Mouse (Mus musculus): Measurements from ENCODE around the gene Txnrd1.
A peak's percentile ranks its signal among the peaks of the same experiment; 100 is the strongest.

Txnrd1 gene

DNA sequence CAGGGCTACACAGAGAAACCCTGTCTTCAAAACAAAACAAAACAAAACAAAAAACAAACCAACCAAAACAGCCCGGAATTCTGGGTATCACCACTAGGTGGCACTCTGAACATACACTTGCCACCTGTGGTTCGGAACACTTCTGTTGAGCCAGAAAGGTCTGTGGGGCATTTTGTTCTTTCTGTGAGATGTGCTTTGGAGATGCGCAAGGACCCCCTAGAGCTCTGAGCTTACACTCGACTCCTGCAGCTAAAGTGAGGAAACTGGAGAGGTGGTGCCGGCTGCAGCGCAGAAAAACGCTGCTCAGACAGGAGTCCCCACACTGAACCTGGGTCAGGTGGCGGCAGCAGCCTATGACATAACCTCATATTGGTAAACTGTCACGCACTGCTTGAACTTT lies 75.6 kb downstream of the Txnrd1 start:
- peak in 1 of 2 experiments; percentile 46 for DNase-seq (ENCODE audit: low read depth in 1 of 2, low spot score in 2 of 2)

DNA sequence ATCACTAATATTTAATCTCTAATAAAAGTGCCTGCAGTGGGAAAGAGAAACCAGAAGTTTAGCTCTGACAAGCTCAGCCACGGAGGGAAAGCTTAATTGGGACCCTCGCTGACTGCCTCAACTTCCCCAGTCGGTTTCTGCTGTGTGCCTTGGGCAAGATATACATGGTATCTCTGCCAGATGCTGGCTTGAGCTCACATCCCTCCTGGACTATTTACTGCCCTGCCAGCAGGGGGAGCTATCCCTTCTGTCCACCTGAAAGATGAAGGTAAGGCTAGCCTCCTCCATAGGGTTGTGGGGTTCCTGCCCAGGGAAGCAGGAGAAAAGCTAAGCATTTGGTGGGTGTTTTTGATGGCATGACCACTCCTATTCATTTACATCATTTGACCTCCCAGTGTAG lies 76.4 kb downstream of the Txnrd1 start:
- DNase-seq (ENCODE audit: low read depth in 1 of 2, low spot score in 2 of 2): no peak

DNA sequence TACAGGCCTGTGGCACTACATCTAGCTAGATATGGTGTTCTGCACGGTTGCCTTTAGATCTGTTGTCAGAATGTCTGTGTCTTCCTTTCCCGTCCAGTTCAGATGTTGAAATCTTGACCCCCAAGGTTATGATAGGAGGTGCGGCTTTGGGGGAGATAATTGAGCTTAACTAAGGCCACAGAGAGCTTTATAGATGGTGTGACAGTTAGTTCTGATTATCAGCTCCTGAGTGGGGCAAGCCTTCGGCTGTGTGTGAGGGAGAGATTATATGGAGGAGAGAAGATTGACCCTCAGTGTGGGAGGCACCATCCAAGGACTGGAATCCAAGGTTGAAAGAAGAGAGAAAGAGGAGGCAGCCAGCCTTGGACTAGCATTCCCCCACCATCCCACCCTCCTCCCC lies 79.5 kb downstream of the Txnrd1 start:
- no peak for DNase-seq (ENCODE audit: low read depth in 1 of 2, low spot score in 2 of 2)

DNA sequence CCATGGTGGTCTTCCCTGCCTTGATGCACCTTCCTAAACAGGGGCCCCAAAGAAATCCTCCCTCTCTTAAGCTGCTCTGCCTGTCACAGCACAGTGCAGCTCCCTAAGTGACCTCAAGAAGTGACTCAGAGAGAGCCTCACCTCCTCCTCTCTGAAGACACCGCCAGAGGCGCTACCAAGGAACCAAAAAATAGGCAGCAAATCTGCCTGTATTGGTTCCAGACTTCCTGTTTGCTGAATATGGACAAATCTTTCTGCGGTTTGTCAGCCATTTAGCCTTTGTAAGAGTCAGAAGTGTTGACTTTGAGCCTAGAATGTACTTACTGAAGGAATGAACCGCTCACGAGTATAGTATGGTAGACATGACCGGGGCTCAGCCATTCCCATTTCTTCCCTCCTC lies 80.0 kb downstream of the Txnrd1 start:
- DNase-seq (ENCODE audit: low read depth in 1 of 2, low spot score in 2 of 2): peak in 1 of 2 experiments; percentile 26

DNA sequence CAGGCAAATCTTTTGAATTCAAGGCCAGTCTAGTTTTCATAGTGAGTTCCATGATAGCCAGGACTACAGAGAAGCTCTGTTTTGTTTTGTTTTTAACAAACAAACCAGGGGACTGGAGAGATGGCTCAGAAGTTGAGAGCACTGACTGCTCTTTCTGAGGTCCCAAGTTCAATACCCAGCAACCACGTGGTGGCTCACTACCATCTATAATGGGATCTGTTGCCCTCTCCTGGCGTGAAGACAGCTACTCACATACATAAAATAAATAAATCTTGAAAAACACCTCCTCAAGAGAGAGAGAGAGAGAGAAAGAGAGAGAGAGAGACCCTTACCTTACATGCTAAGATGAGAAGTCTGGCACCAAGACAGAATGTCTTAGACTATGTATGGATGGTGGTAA lies 84.9 kb downstream of the Txnrd1 start:
- DNase-seq (ENCODE audit: low read depth in 1 of 2, low spot score in 2 of 2): no peak

DNA sequence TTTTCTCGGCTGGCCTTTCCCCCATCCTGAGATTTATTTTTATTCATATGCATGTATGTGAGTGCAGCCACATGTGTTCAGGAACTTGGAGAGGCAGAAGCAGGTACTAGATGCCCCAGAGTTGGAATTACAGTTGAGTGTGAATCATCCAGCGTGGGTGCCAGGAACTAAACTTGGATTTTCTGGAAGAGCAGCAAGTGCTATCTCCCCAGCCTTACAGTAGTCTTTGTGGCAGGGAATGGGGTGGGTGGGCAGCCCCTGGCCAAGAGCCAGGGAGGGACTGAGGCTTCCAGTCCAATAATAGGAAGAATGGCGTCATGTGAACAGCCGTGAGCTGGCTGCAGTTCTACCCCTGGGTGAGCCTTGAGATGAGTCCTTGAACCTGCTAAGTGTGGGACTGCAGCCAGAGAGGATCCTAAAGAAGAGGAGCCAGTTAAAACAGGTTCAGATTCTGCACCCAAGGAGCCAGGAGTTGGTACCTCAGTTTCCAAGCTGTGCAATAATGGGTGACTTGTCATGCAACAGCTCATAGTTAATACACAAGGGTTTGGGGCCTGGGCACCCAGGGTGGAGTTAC lies 85.7 kb downstream of the Txnrd1 start:
- DNase-seq (ENCODE audit: low read depth in 1 of 2, low spot score in 2 of 2): no peak

DNA sequence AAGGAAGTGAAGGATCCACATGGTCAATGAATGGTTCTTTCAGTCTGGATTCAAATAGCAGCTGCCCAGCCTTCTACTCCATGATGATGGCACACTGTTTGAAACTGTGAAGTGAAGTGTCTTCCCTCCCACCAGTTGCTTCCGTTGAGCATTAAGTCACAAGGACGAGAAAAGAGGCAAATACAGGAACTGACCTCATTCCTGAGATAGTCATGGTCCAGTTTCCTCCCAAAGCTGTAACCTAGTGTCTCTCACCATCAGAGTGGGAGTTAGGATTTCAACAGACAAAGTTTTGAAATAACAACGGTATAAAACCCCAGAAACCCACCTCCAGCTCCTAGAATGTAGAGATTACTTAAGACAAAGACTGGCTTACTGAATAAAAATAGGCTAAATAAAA lies 89.8 kb downstream of the Txnrd1 start:
- DNase-seq (ENCODE audit: low read depth in 1 of 2, low spot score in 2 of 2): no peak

DNA sequence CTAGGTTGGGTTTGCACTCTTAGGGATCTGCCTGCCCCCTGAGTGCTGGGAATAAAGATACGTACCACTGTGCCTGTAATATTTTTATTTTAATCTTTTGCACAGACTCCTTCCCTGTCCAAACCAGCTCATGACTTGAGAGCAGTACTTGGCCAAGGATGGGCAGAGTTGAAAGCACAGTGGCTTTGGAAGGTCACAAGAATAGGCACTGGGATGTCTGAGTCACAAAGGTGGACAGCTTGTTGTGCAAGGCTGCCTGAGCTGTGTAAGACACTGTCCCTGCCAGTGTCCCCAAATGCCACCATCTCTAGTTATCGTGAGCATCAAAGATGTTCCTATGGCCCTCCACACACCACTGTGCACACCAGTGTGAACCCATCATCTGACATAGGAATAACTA lies 91.0 kb downstream of the Txnrd1 start:
- DNase-seq (ENCODE audit: low read depth in 1 of 2, low spot score in 2 of 2): no peak

DNA sequence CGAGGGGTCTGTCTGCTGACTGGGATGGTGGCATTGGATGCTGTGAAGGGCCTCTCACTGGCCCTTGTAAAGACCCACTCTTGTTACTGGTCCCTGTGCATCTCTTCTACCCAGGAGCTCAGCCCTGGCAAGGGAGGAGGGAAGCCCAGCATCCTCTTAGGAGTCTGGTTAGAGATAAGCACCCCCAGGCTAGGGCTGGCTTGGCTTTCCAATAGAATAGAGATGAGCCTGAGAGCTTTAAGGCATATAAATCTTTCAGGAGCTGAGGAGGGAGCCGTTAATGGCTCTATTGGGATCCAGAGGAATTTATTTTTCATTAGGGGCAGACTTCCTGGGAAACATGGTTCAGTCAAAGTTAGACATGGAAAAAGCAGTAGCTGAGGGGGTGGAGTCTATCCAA lies 91.9 kb downstream of the Txnrd1 start:
- DNase-seq (ENCODE audit: low read depth in 1 of 2, low spot score in 2 of 2): no peak

DNA sequence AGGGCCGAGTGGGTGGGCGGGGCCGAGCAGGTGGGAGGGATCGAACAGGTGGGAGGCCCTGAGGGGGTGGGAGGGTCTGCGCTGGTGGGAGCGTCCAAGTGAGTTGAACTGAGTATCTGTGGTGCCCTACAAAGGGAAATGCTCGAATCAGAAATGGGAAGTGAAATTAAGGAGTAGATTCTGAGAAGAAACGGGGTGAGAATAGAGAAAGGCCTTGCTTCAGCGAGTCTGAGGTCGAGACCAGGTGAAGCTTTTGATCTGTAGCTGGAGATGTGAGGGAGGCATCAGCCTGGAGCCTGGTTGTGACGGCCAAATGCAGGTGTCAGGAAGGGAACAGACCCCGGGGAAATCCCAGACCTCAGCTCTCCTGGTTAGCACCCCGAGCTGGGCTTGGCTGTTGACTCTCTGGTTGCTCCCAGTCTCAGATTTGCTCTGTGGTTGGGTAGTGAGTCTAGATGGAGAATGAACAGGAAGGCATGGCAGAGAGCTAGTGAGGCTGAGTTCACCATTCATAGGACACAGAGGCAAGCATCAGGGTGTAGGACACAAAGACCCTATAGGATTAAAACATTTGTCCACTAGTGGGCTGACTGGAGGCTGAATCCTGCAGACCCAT lies 101.4 kb downstream of the Txnrd1 start:
- no peak for DNase-seq (ENCODE audit: low read depth in 1 of 2, low spot score in 2 of 2)

DNA sequence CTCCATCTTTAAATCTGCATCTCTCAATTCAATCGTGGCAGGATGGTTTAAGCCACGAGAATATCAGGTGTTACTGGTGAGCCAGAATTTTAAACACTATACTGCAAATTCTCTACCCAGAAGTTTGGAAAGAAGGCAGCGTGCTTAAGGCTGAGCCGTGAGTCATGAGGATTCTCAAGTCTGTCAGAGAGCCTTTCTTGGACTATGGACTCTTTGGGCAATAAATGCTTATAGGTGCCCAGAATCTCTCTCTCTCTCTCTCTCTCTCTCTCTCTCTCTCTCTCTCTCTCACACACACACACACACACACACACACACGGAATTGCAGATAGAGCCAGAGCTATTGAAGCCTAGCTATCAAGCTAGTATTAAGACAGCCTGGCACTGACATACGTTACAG lies 102.0 kb downstream of the Txnrd1 start:
- DNase-seq (ENCODE audit: low read depth in 1 of 2, low spot score in 2 of 2): no peak

Data from monocyte, adult 2 months (primary cell).